Mouse (Mus musculus): ENCODE measurements around the gene Ccdc102a. TPM values are rescaled to one million over a fixed set of nuclear protein-coding genes. Genes with fewer than 3 reads are reported as not detected.

Ccdc102a gene
- total and polyA plus RNA-seq, 3 experiments, result 2.5 to 5.8 (median 2.8) TPM

GRCm38 (mm10) chr8:94942566-94942965 is 24.7 kb upstream of the Ccdc102a start:
- Histone ChIP-seq H3K9ac (ENCODE audit: insufficient read depth, low read depth) (no peak overlapping the region), H3K9me3 (replicated peaks; ENCODE audit: low read length) (no peaks in the 10 kb centered on the region), H3K4me1 (ENCODE audit: control insufficient read depth in 1 of 2, insufficient read depth in 2 of 2) (peaks cover 0 to 20% of the 10 kb centered on the region in 2 experiments; a peak in 3 of 4 replicates), H3K36me3 (replicated peaks in 1 of 2; ENCODE audit: control insufficient read depth in 1 of 2, insufficient read depth in 1 of 2, low read length in 1 of 2) (peaks cover 0 to 10% of the 10 kb centered on the region in 2 experiments), H3K27ac (ENCODE audit: insufficient read depth, low read depth) (no peak overlapping the region), H3K27me3 (replicated peaks) (peaks cover 3% of the 10 kb centered on the region), H3K4me3 (replicated peaks in 1 of 3; ENCODE audit: low read depth in 2 of 3, low read length in 2 of 3, poor library complexity in 1 of 3) (no peak overlapping the region), H3K79me2 (replicated peaks; ENCODE audit: control insufficient read depth, extremely low read depth, insufficient read depth, poor library complexity, severe bottlenecking) (no peaks in the 10 kb centered on the region), H3K4me2 (ENCODE audit: insufficient read depth, low read depth, poor library complexity, severe bottlenecking) (no peak overlapping the region)
- in situ Hi-C loops (cut with MboI; ENCODE audit: low pct_ligation_motif_present, low pct_unique_long_range_greater_than_20kb, low sequenced_read_pairs), result loop anchor here (5.0 to 10.0 kb wide), 3 partner anchors 60 to 260 kb away; partner anchors contain the start of gene Kifc3
- dilution Hi-C loops (cut with MboI; ENCODE audit: extremely low pct_ligation_motif_present, extremely low pct_unique_long_range_greater_than_20kb, low sequenced_read_pairs), result no loop called here
- peak; percentile 65 for DNase-seq (ENCODE audit: extremely low read depth)
- TF ChIP-seq ZC3H11A (IDR thresholded peaks at IDR 0.05; ENCODE audit: low read depth, low read length) (peak; percentile 29; the same call in 1 of the 2 replicates), MAZ (IDR thresholded peaks at IDR 0.05; ENCODE audit: low read depth, low read length) (0 out of 2 replicates have a peak, but pooled peaks have one; percentile 72), SMC3 (IDR thresholded peaks at IDR 0.05; ENCODE audit: low read depth, low read length) (peak; percentile 90), RCOR1 (conservative IDR thresholded peaks at IDR 0.05; ENCODE audit: low read depth, low read length) (no peak), ELF1 (IDR thresholded peaks at IDR 0.05; ENCODE audit: low read depth, low read length) (peak; percentile 76), POLR2AphosphoS2 (IDR thresholded peaks at IDR 0.05; ENCODE audit: low read depth, low read length) (no peak), RAD21 (IDR thresholded peaks at IDR 0.05; ENCODE audit: low read depth, low read length) (peak; percentile 95), CTCF (conservative IDR thresholded peaks at IDR 0.05 in 1 of 2, IDR thresholded peaks at IDR 0.05 in 1 of 2; ENCODE audit: low read depth in 2 of 2, low read length in 2 of 2) (peak; percentile 90 to 92), NRF1 (IDR thresholded peaks at IDR 0.05; ENCODE audit: low read depth, low read length) (no peak)

- TF ChIP-seq ZC3H11A (IDR thresholded peaks at IDR 0.05; ENCODE audit: low read depth, low read length) (no peak), RAD21 (IDR thresholded peaks at IDR 0.05; ENCODE audit: low read depth, low read length) (peak; percentile 29), CTCF (conservative IDR thresholded peaks at IDR 0.05 in 1 of 2, IDR thresholded peaks at IDR 0.05 in 1 of 2; ENCODE audit: low read depth in 2 of 2, low read length in 2 of 2) (peak in 1 of 2 experiments; percentile 32; a peak in 1 of 4 replicates), USF1 (IDR thresholded peaks at IDR 0.05; ENCODE audit: low read depth, low read length) (no peak), MAZ (IDR thresholded peaks at IDR 0.05; ENCODE audit: low read depth, low read length) (no peak), ETS1 (conservative IDR thresholded peaks at IDR 0.05; ENCODE audit: low read depth, low read length) (no peak), MYC (IDR thresholded peaks at IDR 0.05; ENCODE audit: low read depth, low read length) (no peak), IRF4 (IDR thresholded peaks at IDR 0.05; ENCODE audit: low read depth, low read length) (no peak), TCF12 (IDR thresholded peaks at IDR 0.05; ENCODE audit: low read depth, low read length) (no peak), ZNF384 (IDR thresholded peaks at IDR 0.05; ENCODE audit: low read depth, low read length) (0 out of 2 replicates have a peak, but pooled peaks have one; percentile 11), RCOR1 (conservative IDR thresholded peaks at IDR 0.05; ENCODE audit: low read depth, low read length) (no peak), NELFE (IDR thresholded peaks at IDR 0.05; ENCODE audit: low read depth, low read length) (no peak), KAT2A (IDR thresholded peaks at IDR 0.05; ENCODE audit: insufficient replicate concordance, low read length) (no peak), POLR2A (IDR thresholded peaks at IDR 0.05; ENCODE audit: low read depth, low read length) (no peak)
- Histone ChIP-seq H3K9ac (ENCODE audit: insufficient read depth, low read depth) (no peak overlapping the region), H3K79me2 (replicated peaks; ENCODE audit: control insufficient read depth, extremely low read depth, insufficient read depth, poor library complexity, severe bottlenecking) (no peaks in the 10 kb centered on the region), H3K36me3 (replicated peaks in 1 of 2; ENCODE audit: control insufficient read depth in 1 of 2, insufficient read depth in 1 of 2, low read length in 1 of 2) (peaks cover 0 to 26% of the 10 kb centered on the region in 2 experiments), H3K27me3 (replicated peaks) (no peaks in the 10 kb centered on the region), H3K4me3 (replicated peaks in 1 of 3; ENCODE audit: low read depth in 2 of 3, low read length in 2 of 3, poor library complexity in 1 of 3) (no peak overlapping the region), H3K27ac (ENCODE audit: insufficient read depth, low read depth) (no peak overlapping the region), H3K4me2 (ENCODE audit: insufficient read depth, low read depth, poor library complexity, severe bottlenecking) (no peak overlapping the region), H3K4me1 (ENCODE audit: control insufficient read depth in 1 of 2, insufficient read depth in 2 of 2) (peaks cover 12 to 23% of the 10 kb centered on the region in 2 experiments), H3K9me3 (replicated peaks; ENCODE audit: low read length) (no peaks in the 10 kb centered on the region)
- in situ Hi-C loops (cut with MboI; ENCODE audit: low pct_ligation_motif_present, low pct_unique_long_range_greater_than_20kb, low sequenced_read_pairs), result no loop called here
- dilution Hi-C loops (cut with MboI; ENCODE audit: extremely low pct_ligation_motif_present, extremely low pct_unique_long_range_greater_than_20kb, low sequenced_read_pairs), result no loop called here
- DNase-seq (ENCODE audit: extremely low read depth), result no peak
Measured at GRCm38 (mm10) chr8:94935172-94935571, 17.3 kb upstream of the Ccdc102a start.

Measured in CH12.LX (cell line).